Mouse (Mus musculus) thymus, adult 2 months (tissue): Measurements from ENCODE around the gene Aurka.

Source experiments
- CTCF ChIP-seq: fragments of 200-500 bp; IDR thresholded peaks from 2 replicates; pipeline ENCODE4 v1.5.1; 2012; ENCODE audit warnings: mild to moderate bottlenecking, control low read depth, low read length, moderate library complexity, borderline replicate concordance; ENCODE audit not compliant: control insufficient read depth, poor library complexity, insufficient read depth; ENCODE audit errors: extremely low read depth
- POLR2A ChIP-seq: fragments of 200-500 bp; IDR thresholded peaks from 2 replicates; pipeline ENCODE4 v1.6.1; 2012; ENCODE audit warnings: mild to moderate bottlenecking, low read length, control low read depth, moderate library complexity; ENCODE audit not compliant: control insufficient read depth, poor library complexity, insufficient read depth; ENCODE audit errors: extremely low read depth

DNA sequence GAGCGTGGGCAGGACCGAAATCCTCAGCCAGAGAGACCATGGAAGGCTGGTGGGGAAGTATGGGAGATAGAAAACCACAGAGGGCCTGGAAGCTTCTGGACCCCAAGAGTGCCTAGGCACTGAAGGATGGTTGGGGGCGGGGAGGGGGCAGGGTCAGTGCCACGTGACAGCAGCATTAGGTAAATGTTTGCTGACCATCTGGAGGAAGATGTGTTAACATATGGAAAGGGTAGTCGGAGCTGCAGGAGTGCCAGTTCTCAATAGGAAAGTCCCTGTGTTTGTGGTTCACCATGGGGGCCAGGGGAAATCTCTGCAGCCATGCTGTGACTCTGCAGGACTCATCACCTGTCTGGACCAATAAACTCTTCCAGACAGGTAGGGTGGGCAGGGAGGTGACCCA lies 43.6 kb upstream of the Aurka start:
- TF ChIP-seq CTCF (no peak), POLR2A (no peak)
